In the genomic region with DNA sequence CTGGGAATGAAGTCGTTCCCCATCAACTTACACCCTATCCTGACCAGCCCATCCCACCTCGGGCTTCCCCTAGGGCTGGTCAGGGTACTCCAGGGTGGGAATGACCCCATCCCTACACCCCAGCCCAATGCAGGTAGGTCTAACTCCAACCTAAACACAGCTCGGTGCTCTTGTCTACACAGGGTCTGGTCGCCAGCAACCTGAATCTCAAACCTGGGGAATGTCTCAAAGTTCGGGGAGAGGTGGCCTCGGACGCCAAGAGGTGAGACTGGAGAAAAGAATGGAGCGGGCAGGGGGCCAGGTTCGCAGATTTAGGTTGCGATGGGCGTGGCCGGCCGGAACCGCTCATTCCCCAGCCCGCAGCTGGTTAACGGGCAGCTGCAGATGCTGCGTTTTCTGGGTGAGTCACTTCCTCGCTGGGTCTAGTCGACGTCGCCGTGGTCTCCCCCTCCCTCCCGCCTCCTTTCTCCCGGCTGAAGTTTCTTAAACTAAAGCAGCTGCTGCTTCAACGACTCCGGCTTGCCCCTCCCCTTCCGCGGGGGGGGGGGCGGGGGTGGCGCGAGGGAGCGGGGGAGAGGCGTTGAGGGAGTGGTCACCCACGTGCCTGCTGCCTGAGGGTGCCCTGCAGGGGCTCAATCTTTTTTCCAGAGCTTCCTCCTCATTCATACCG, we compare ENCODE assay signal across 8 mouse cellular contexts. TPM values are rescaled to one million over a fixed set of nuclear protein-coding genes. Genes with fewer than 3 reads are reported as not detected.
DNase-seq lines count a peak whose midpoint lies in the region; ATAC-seq lines count a peak whose summit lies in the region.

No protein-coding gene starts in this region.

- no peaks in the 10 kb centered on the region for H3K27me3 ChIP-seq in lung, embryonic 15.5 days
- 0 out of 2 replicates have a peak, but pooled peaks cover 3% of the 10 kb centered on the region for H3K27me3 ChIP-seq in neural tube, embryonic 15.5 days (replicated peaks)

- under 1% methylated on average over 23 of the region's 35 CpGs for WGBS in lung, embryonic 15.5 days
- under 1% methylated on average over 31 of the region's 35 CpGs for WGBS in neural tube, embryonic 15.5 days

- peaks cover 34% of the 10 kb centered on the region for H3K4me1 ChIP-seq in lung, embryonic 15.5 days
- peaks cover 34% of the 10 kb centered on the region for H3K4me1 ChIP-seq in neural tube, embryonic 15.5 days

- no peaks in the 10 kb centered on the region; the same call in 1 of the 2 replicates for H3K36me3 ChIP-seq in lung, embryonic 15.5 days
- no peaks in the 10 kb centered on the region for H3K36me3 ChIP-seq in neural tube, embryonic 15.5 days

- no peaks in the 10 kb centered on the region for H3K9me3 ChIP-seq in lung, embryonic 15.5 days
- H3K9me3 ChIP-seq in neural tube, embryonic 15.5 days (replicated peaks): no peaks in the 10 kb centered on the region

- ATAC-seq in cerebellum, adult (ENCODE audit: insufficient number of reproducible peaks, low FRiP score, low TSS enrichment): no peak
- ATAC-seq in lung, embryonic 15.5 days (ENCODE audit: borderline replicate concordance, extremely low read depth, low FRiP score, low TSS enrichment): peak; percentile 50
- ATAC-seq in neural tube, embryonic 15.5 days (ENCODE audit: low FRiP score): no peak

- peak overlapping the region; percentile 64 for H3K4me2 ChIP-seq in lung, embryonic 15.5 days
- peak overlapping the region; percentile 67 for H3K4me2 ChIP-seq in neural tube, embryonic 15.5 days

- H3K27ac ChIP-seq in lung, embryonic 15.5 days: peak overlapping the region; percentile 95
- H3K27ac ChIP-seq in neural tube, embryonic 15.5 days (replicated peaks): no peak overlapping the region; the same call in 1 of the 2 replicates

- peak; percentile 55 for DNase-seq in cerebellum, adult 9-11 months
- peak; percentile 90 for DNase-seq in embryo, embryonic 9.5 days (ENCODE audit: extremely low spot score)
- DNase-seq in heart, adult 9 months (ENCODE audit: low spot score in 2 of 2): peak; percentile 85 to 89
- DNase-seq in kidney, adult 8-10 months: peak; percentile 64 to 68
- DNase-seq in testis, postnatal 14 days (ENCODE audit: low spot score): peak; percentile 77

- H3K4me3 ChIP-seq in lung, embryonic 15.5 days: peak overlapping the region; percentile 49
- H3K4me3 ChIP-seq in neural tube, embryonic 15.5 days (replicated peaks): peak overlapping the region; percentile 32

- peak overlapping the region; percentile 39 for H3K9ac ChIP-seq in lung, embryonic 15.5 days
- H3K9ac ChIP-seq in neural tube, embryonic 15.5 days (replicated peaks): peak overlapping the region; percentile 24; the same call in 1 of the 2 replicates

RNA-seq across cellular contexts. Expression of gene Lgals1, which starts 1.4 kb away (rescaled TPM):
- polyA plus RNA-seq in lung, embryonic 15.5 days (2015; fragmentation: Nextera tagmentation; extraction: Ambion mirVana): 804 and 851 TPM in 2 replicates
- 218 and 380 TPM in 2 replicates for polyA plus RNA-seq in neural tube, embryonic 15.5 days (2015; fragmentation: Nextera tagmentation; extraction: Ambion mirVana)

RNA-seq across cellular contexts. Expression of gene Nol12, which starts 6.8 kb away (rescaled TPM):
- polyA plus RNA-seq in lung, embryonic 15.5 days (2015; fragmentation: Nextera tagmentation; extraction: Ambion mirVana): 46.9 and 47.8 TPM in 2 replicates
- polyA plus RNA-seq in neural tube, embryonic 15.5 days (2015; fragmentation: Nextera tagmentation; extraction: Ambion mirVana): 63.0 and 63.2 TPM in 2 replicates

RNA-seq across cellular contexts. Expression of gene Pdxp, which starts 14.2 kb away (rescaled TPM):
- polyA plus RNA-seq in lung, embryonic 15.5 days (2015; fragmentation: Nextera tagmentation; extraction: Ambion mirVana): 13.3 and 13.8 TPM in 2 replicates
- 64.2 and 76.9 TPM in 2 replicates for polyA plus RNA-seq in neural tube, embryonic 15.5 days (2015; fragmentation: Nextera tagmentation; extraction: Ambion mirVana)

RNA-seq across cellular contexts. Expression of gene Triobp, which starts 19.6 kb away (rescaled TPM):
- 39.2 and 44.9 TPM in 2 replicates for polyA plus RNA-seq in lung, embryonic 15.5 days (2015; fragmentation: Nextera tagmentation; extraction: Ambion mirVana)
- 30.6 and 39.7 TPM in 2 replicates for polyA plus RNA-seq in neural tube, embryonic 15.5 days (2015; fragmentation: Nextera tagmentation; extraction: Ambion mirVana)

RNA-seq across cellular contexts. Expression of gene Sh3bp1, which starts 28.4 kb away (rescaled TPM):
- 31.9 and 35.5 TPM in 2 replicates for polyA plus RNA-seq in lung, embryonic 15.5 days (2015; fragmentation: Nextera tagmentation; extraction: Ambion mirVana)
- polyA plus RNA-seq in neural tube, embryonic 15.5 days (2015; fragmentation: Nextera tagmentation; extraction: Ambion mirVana): 3.7 and 16.9 TPM in 2 replicates
